Mouse (Mus musculus): Measurements from ENCODE around the gene Ptpro. TPM values are rescaled to one million over a fixed set of nuclear protein-coding genes. Genes with fewer than 3 reads are reported as not detected.

The Ptpro gene
- total RNA-seq, 1 experiment, result 0.31 TPM

DNA sequence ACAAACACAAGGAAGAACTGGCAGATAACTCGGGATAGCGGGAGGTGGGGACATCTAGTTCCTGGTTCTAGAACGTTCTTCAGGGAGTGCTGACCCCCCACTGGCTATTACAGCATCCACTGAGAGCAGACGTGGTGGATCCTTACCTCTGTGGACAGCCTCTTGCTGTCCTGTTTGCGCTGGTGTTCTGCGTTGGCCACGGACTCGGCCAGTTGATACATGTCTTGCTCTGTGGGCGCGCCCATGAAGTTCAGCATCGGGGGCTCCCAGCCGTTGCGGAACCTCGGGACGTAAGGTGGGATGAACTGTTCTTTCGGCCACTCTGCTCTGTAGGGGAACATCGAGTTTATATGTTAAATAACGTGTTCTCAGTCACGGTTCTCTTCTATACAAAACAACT, 256.8 kb downstream of the Ptpro start:
- peaks cover 5% of the 10 kb centered on the region; the same call in 1 of the 2 replicates for H3K36me3 ChIP-seq (ENCODE audit: control insufficient read depth, insufficient read depth, low read length, poor library complexity, severe bottlenecking)
- H3K4me3 ChIP-seq (ENCODE audit: insufficient read depth in 1 of 2, low read depth in 1 of 2, low read length in 2 of 2, poor library complexity in 1 of 2, severe bottlenecking in 1 of 2), result no peak overlapping the region
- in situ Hi-C loops (cut with MboI; ENCODE audit: low sequenced_read_pairs in 2 of 2, unreplicated experiment in 2 of 2), result no loop called here

DNA sequence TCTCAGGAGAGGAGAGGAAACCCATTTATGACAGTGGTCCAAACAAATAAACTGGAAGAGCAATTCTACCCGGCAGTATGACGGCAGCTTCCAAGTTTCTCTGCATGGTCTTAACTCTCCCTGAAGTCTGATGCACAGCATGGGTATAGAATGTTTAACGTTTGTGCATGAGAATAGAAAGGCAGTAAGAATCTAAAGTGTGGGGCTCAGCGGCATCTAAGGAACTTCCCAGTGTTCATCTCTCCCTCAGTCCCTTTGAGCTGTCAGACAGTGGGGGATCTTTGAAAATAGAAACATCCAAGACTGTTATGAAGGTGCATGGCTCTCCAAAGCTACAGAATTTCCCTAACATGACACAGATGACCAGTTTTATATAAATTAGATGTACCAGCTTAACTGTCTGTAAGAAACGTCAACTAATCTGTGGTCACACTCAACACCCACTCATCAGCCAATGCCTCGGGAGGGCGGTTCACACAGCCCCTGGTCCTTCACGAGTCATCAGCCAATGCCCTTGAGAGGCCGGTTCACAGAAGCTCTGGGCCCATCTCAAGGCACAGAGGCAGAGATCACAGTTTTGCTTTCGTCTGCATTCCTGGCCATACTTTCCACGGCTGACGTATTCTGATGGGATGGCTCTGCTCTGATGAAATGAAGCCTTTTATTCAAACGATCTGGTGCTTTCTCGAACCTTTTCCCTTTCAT, 257.4 kb downstream of the Ptpro start:
- H3K4me3 ChIP-seq (ENCODE audit: insufficient read depth in 1 of 2, low read depth in 1 of 2, low read length in 2 of 2, poor library complexity in 1 of 2, severe bottlenecking in 1 of 2), result no peak overlapping the region
- DNase-seq (ENCODE audit: low read depth, low spot score), result no peak
- H3K9me3 ChIP-seq (ENCODE audit: control insufficient read depth, insufficient read depth, low read depth, low read length), result no peaks in the 10 kb centered on the region
- H3K27ac ChIP-seq (ENCODE audit: insufficient read depth, low read depth, low read length, poor library complexity, severe bottlenecking), result no peak overlapping the region
- no peak overlapping the region for H3K9ac ChIP-seq (ENCODE audit: insufficient read depth, low read depth, low read length, poor library complexity, severe bottlenecking)
- H3K4me1 ChIP-seq (ENCODE audit: control insufficient read depth in 2 of 2, insufficient read depth in 2 of 2, low read length in 2 of 2, poor library complexity in 1 of 2), result peaks cover 1 to 5% of the 10 kb centered on the region in 2 experiments; a peak in 3 of 4 replicates
- H3K36me3 ChIP-seq (ENCODE audit: control insufficient read depth, insufficient read depth, low read length, poor library complexity, severe bottlenecking), result peaks cover 5% of the 10 kb centered on the region; the same call in 1 of the 2 replicates
- in situ Hi-C loops (cut with MboI; ENCODE audit: low sequenced_read_pairs in 2 of 2, unreplicated experiment in 2 of 2), result no loop called here
- TF ChIP-seq ZC3H11A (IDR thresholded peaks at IDR 0.05; ENCODE audit: borderline replicate concordance, low read depth, low read length), result no peak
- TF ChIP-seq CHD2 (IDR thresholded peaks at IDR 0.05; ENCODE audit: low read depth, low read length), result no peak
- TF ChIP-seq ZNF384 (IDR thresholded peaks at IDR 0.05; ENCODE audit: low read depth, low read length), result no peak
- no peak for TF ChIP-seq MAFK (IDR thresholded peaks at IDR 0.05; ENCODE audit: insufficient read depth, low read depth, low read length)

More for the DNA sequence above, 256.8 kb downstream of the Ptpro start:
- Histone ChIP-seq H3K27ac (ENCODE audit: insufficient read depth, low read depth, low read length, poor library complexity, severe bottlenecking) (no peak overlapping the region), H3K9ac (ENCODE audit: insufficient read depth, low read depth, low read length, poor library complexity, severe bottlenecking) (no peak overlapping the region), H3K4me1 (ENCODE audit: control insufficient read depth in 2 of 2, insufficient read depth in 2 of 2, low read length in 2 of 2, poor library complexity in 1 of 2) (peaks cover 1 to 5% of the 10 kb centered on the region in 2 experiments; a peak in 3 of 4 replicates), H3K9me3 (ENCODE audit: control insufficient read depth, insufficient read depth, low read depth, low read length) (no peaks in the 10 kb centered on the region)
- no peak for DNase-seq (ENCODE audit: low read depth, low spot score)
- no peak for TF ChIP-seq ZC3H11A (IDR thresholded peaks at IDR 0.05; ENCODE audit: borderline replicate concordance, low read depth, low read length)
- no peak for TF ChIP-seq MAFK (IDR thresholded peaks at IDR 0.05; ENCODE audit: insufficient read depth, low read depth, low read length)
- no peak for TF ChIP-seq HCFC1 (IDR thresholded peaks at IDR 0.05; ENCODE audit: borderline replicate concordance, insufficient read depth, low read length)
- no peak for TF ChIP-seq CHD2 (IDR thresholded peaks at IDR 0.05; ENCODE audit: low read depth, low read length)
- no peak for TF ChIP-seq ZNF384 (IDR thresholded peaks at IDR 0.05; ENCODE audit: low read depth, low read length)

DNA sequence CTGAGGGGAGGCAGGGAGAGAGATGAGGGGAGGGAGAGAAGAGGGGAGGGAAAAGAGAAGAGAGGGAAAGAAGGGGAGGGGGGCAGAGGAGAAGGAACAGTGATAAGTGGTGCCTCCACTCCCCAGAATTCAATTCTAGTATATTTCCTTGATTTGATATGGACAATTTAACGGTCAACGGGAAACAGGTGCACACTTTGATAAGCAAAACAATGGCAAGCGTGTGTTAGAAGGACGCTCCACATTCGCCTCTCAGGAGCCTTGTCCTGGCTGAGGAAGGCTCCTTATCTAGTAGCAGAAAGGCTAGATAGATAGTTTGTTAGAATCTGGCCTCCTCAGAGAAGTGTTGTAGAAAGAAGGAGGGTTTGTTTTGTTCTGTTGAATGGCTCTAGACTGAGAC, 260.6 kb downstream of the Ptpro start:
- Histone ChIP-seq H3K36me3 (ENCODE audit: control insufficient read depth, insufficient read depth, low read length, poor library complexity, severe bottlenecking) (peaks cover 5% of the 10 kb centered on the region), H3K27ac (ENCODE audit: insufficient read depth, low read depth, low read length, poor library complexity, severe bottlenecking) (no peak overlapping the region), H3K4me3 (ENCODE audit: insufficient read depth in 1 of 2, low read depth in 1 of 2, low read length in 2 of 2, poor library complexity in 1 of 2, severe bottlenecking in 1 of 2) (no peak overlapping the region), H3K4me1 (ENCODE audit: control insufficient read depth in 2 of 2, insufficient read depth in 2 of 2, low read length in 2 of 2, poor library complexity in 1 of 2) (peaks cover 1 to 2% of the 10 kb centered on the region in 2 experiments; a peak in 2 of 4 replicates), H3K9me3 (ENCODE audit: control insufficient read depth, insufficient read depth, low read depth, low read length) (no peaks in the 10 kb centered on the region), H3K9ac (ENCODE audit: insufficient read depth, low read depth, low read length, poor library complexity, severe bottlenecking) (no peak overlapping the region)
- in situ Hi-C loops (cut with MboI; ENCODE audit: low sequenced_read_pairs in 2 of 2, unreplicated experiment in 2 of 2), result no loop called here
- TF ChIP-seq MAFK (IDR thresholded peaks at IDR 0.05; ENCODE audit: insufficient read depth, low read depth, low read length), result no peak
- no peak for TF ChIP-seq ZC3H11A (IDR thresholded peaks at IDR 0.05; ENCODE audit: borderline replicate concordance, low read depth, low read length)
- no peak for TF ChIP-seq HCFC1 (IDR thresholded peaks at IDR 0.05; ENCODE audit: borderline replicate concordance, insufficient read depth, low read length)
- TF ChIP-seq CHD2 (IDR thresholded peaks at IDR 0.05; ENCODE audit: low read depth, low read length), result no peak
- no peak for TF ChIP-seq ZNF384 (IDR thresholded peaks at IDR 0.05; ENCODE audit: low read depth, low read length)
- no peak for DNase-seq (ENCODE audit: low read depth, low spot score)

Other genes with a start within 250 kb of the Ptpro start
- 0.48 and 1.1 TPM in 2 replicates for gene Rerg, start 81.8 kb upstream of the Ptpro start, total RNA-seq (2012; rRNA removed)

Data from ES-E14 (cell line).